Mouse (Mus musculus) midbrain, embryonic 16.5 days (tissue): ENCODE data around the gene Itgb7. TPM values are rescaled to one million over a fixed set of nuclear protein-coding genes. Genes with fewer than 3 reads are reported as not detected.
A peak's percentile ranks its signal among the peaks of the same experiment; 100 is the strongest.

Source experiments
- ATAC-seq: fragments of 200-750 bp; cut with Nextera tagmentation; 2 replicates; pipeline ENCODE4 v1.8.0; 2017; ENCODE audit warnings: moderate TSS enrichment
- H3K27ac ChIP-seq: fragments of 300-500 bp; sonication (generic); 2 replicates; pipeline ENCODE4 v1.5.1; 2014; ENCODE audit warnings: mild to moderate bottlenecking, low read length, mixed read lengths
- H3K27me3 ChIP-seq: fragments of 300-500 bp; sonication (generic); 2 replicates; pipeline ENCODE4 v1.6.1; 2014; ENCODE audit warnings: low read depth, low read length, mixed read lengths; ENCODE audit not compliant: control insufficient read depth, insufficient read depth
- H3K36me3 ChIP-seq: fragments of 300-500 bp; sonication (generic); 2 replicates; pipeline ENCODE4 v1.6.1; 2014; ENCODE audit warnings: mild to moderate bottlenecking, low read length, moderate library complexity, mixed read lengths; ENCODE audit not compliant: control insufficient read depth, insufficient read depth
- H3K4me1 ChIP-seq: fragments of 300-500 bp; sonication (generic); 2 replicates; pipeline ENCODE4 v1.6.1; 2014; ENCODE audit warnings: mild to moderate bottlenecking, low read length, mixed read lengths; ENCODE audit not compliant: control insufficient read depth, insufficient read depth
- H3K4me2 ChIP-seq: fragments of 300-500 bp; sonication (generic); 2 replicates; pipeline ENCODE4 v1.6.1; 2014; ENCODE audit warnings: mild to moderate bottlenecking, low read length, mixed read lengths
- H3K4me3 ChIP-seq: fragments of 300-500 bp; sonication (generic); 2 replicates; pipeline ENCODE4 v1.5.1; 2014; ENCODE audit warnings: low read depth, mild to moderate bottlenecking, low read length, moderate library complexity, mixed read lengths
- H3K9ac ChIP-seq: fragments of 300-500 bp; sonication (generic); 2 replicates; pipeline ENCODE4 v1.6.1; 2014; ENCODE audit warnings: low read depth, low read length, mixed read lengths
- H3K9me3 ChIP-seq: fragments of 300-500 bp; sonication (generic); replicated peaks from 2 replicates; pipeline ENCODE4 v1.6.1; 2014; ENCODE audit warnings: mild to moderate bottlenecking, low read length, mixed read lengths; ENCODE audit not compliant: control insufficient read depth, poor library complexity, severe bottlenecking
- WGBS: fragments of 180-500 bp; shearing (Covaris S2); extraction: QIAGEN DNeasy Blood & Tissue Kit; methylation state at CpG from one replicate; pipeline ENCODE4 v1.1.7; 2014; 5-methylcytosine and 5-hydroxymethylcytosine counted together
- polyA plus RNA-seq: library from polyadenylated mRNA; unstranded; fragments of >200 nt; fragmentation: Nextera tagmentation; extraction: Ambion mirVana; gene quantifications from 2 replicates; pipeline ENCODE4 v1.2.1, GENCODE M21; 2015

Gene Itgb7
- polyA plus RNA-seq, 1 experiment from 2014 or later: 0.43 TPM

- H3K4me3 ChIP-seq: peak overlapping the region; percentile 63
- peaks cover 57% of the 10 kb centered on the region for H3K27me3 ChIP-seq
- no peaks in the 10 kb centered on the region for H3K9me3 ChIP-seq
- H3K27ac ChIP-seq: peak overlapping the region; percentile 76; the same call in 1 of the 2 replicates
- ATAC-seq: no peak
- no peaks in the 10 kb centered on the region for H3K36me3 ChIP-seq
- peak overlapping the region; percentile 72 for H3K9ac ChIP-seq
- WGBS: 8% methylated on average over 14 of the region's 14 CpGs
- H3K4me1 ChIP-seq: peaks cover 18% of the 10 kb centered on the region
- peak overlapping the region; percentile 90 for H3K4me2 ChIP-seq
These were observed 13.7 kb upstream of the Itgb7 start for GRCm38 (mm10) chr15:102245461-102245881.

- Histone ChIP-seq H3K4me2 (peak overlapping the region; percentile 90), H3K27me3 (peaks cover 51% of the 10 kb centered on the region), H3K4me1 (peaks cover 18% of the 10 kb centered on the region), H3K36me3 (no peaks in the 10 kb centered on the region), H3K9ac (0 out of 2 replicates have a peak overlapping the region, but pooled peaks have one; percentile 22), H3K4me3 (peak overlapping the region; percentile 63), H3K27ac (no peak overlapping the region), H3K9me3 (no peaks in the 10 kb centered on the region)
- 6% methylated on average over 15 of the region's 19 CpGs for WGBS
- ATAC-seq: no peak
These were observed 12.8 kb upstream of the Itgb7 start for GRCm38 (mm10) chr15:102244306-102245191.

GRCm38 (mm10) chr15:102243229-102244190 is 11.8 kb upstream of the Itgb7 start:
- H3K4me2 ChIP-seq: peak overlapping the region; percentile 22
- H3K27me3 ChIP-seq: peaks cover 44% of the 10 kb centered on the region
- H3K9me3 ChIP-seq: no peaks in the 10 kb centered on the region
- no peak overlapping the region for H3K27ac ChIP-seq
- no peak for ATAC-seq
- peak overlapping the region; percentile 13; the same call in 1 of the 2 replicates for H3K9ac ChIP-seq
- H3K36me3 ChIP-seq: no peaks in the 10 kb centered on the region
- H3K4me1 ChIP-seq: peaks cover 18% of the 10 kb centered on the region
- no peak overlapping the region for H3K4me3 ChIP-seq
- WGBS: 9% methylated on average over 21 of the region's 22 CpGs

- Histone ChIP-seq H3K27me3 (peaks cover 41% of the 10 kb centered on the region), H3K27ac (no peak overlapping the region), H3K9ac (no peak overlapping the region), H3K36me3 (no peaks in the 10 kb centered on the region), H3K4me1 (peaks cover 14% of the 10 kb centered on the region), H3K9me3 (no peaks in the 10 kb centered on the region), H3K4me3 (no peak overlapping the region), H3K4me2 (no peak overlapping the region)
- WGBS: 28% methylated on average over 12 of the region's 12 CpGs
- no peak for ATAC-seq
These were observed 10.9 kb upstream of the Itgb7 start for GRCm38 (mm10) chr15:102242404-102243228.

GRCm38 (mm10) chr15:102240607-102241006 is 8.9 kb upstream of the Itgb7 start:
- 90% methylated on average over 4 of the region's 4 CpGs for WGBS

GRCm38 (mm10) chr15:102239851-102240250 is 8.1 kb upstream of the Itgb7 start:
- 73% methylated on average over 11 of the region's 11 CpGs for WGBS
- no peak overlapping the region for H3K4me2 ChIP-seq
- H3K27me3 ChIP-seq: peaks cover 32% of the 10 kb centered on the region
- no peaks in the 10 kb centered on the region for H3K9me3 ChIP-seq
- H3K36me3 ChIP-seq: no peaks in the 10 kb centered on the region
- no peak for ATAC-seq
- no peak overlapping the region for H3K4me3 ChIP-seq
- H3K4me1 ChIP-seq: peaks cover 1% of the 10 kb centered on the region
- H3K9ac ChIP-seq: no peak overlapping the region
- H3K27ac ChIP-seq: no peak overlapping the region

More at GRCm38 (mm10) chr15:102240607-102241006, 8.9 kb upstream of the Itgb7 start:
- Histone ChIP-seq H3K27ac (no peak overlapping the region), H3K36me3 (no peaks in the 10 kb centered on the region), H3K4me1 (peaks cover 9% of the 10 kb centered on the region), H3K4me2 (no peak overlapping the region), H3K4me3 (no peak overlapping the region), H3K9me3 (no peaks in the 10 kb centered on the region), H3K9ac (no peak overlapping the region), H3K27me3 (peaks cover 39% of the 10 kb centered on the region)
- no peak for ATAC-seq

- peak; percentile 83; the same call in 1 of the 2 replicates for ATAC-seq
- no peak overlapping the region for H3K4me2 ChIP-seq
- no peaks in the 10 kb centered on the region; the same call in 1 of the 2 replicates for H3K4me1 ChIP-seq
- H3K9ac ChIP-seq: no peak overlapping the region
- no peak overlapping the region for H3K27ac ChIP-seq
- no peaks in the 10 kb centered on the region for H3K36me3 ChIP-seq
- H3K27me3 ChIP-seq: peaks cover 29% of the 10 kb centered on the region
- no peak overlapping the region for H3K4me3 ChIP-seq
- WGBS: 8% methylated on average over 9 of the region's 9 CpGs
- no peaks in the 10 kb centered on the region for H3K9me3 ChIP-seq
These were observed 7.5 kb upstream of the Itgb7 start for GRCm38 (mm10) chr15:102239260-102239590.

GRCm38 (mm10) chr15:102238543-102239259 is 7.0 kb upstream of the Itgb7 start:
- Histone ChIP-seq H3K4me3 (no peak overlapping the region), H3K9ac (no peak overlapping the region), H3K27me3 (peaks cover 24% of the 10 kb centered on the region), H3K4me2 (no peak overlapping the region), H3K9me3 (no peaks in the 10 kb centered on the region), H3K36me3 (no peaks in the 10 kb centered on the region), H3K4me1 (no peaks in the 10 kb centered on the region; the same call in 1 of the 2 replicates), H3K27ac (no peak overlapping the region)
- WGBS: 87% methylated on average over 14 of the region's 14 CpGs
- ATAC-seq: no peak
